Mouse (Mus musculus) cerebellum, postnatal 25 days (tissue): ENCODE data around the gene Ttc6.

Source experiments
- DNase-seq, 2 experiments: peaks; one replicate each; pipeline ENCODE4 v3.0.0; 2021; ENCODE audit warnings: mixed read lengths in 2 of 2

Gene Ttc6

GRCm38 (mm10) chr12:57563909-57564308 lies at the start of gene Ttc6:
Gene Ttc6 (plus strand): TSS chr12:57564113.
- DNase-seq, result no peak

GRCm38 (mm10) chr12:57514552-57514951 lies 49.4 kb upstream of the Ttc6 start:
- no peak for DNase-seq

- DNase-seq, result no peak
Observed at GRCm38 (mm10) chr12:57515702-57516377, 48.1 kb upstream of the Ttc6 start.

- no peak for DNase-seq
Observed at GRCm38 (mm10) chr12:57528335-57528734, 35.6 kb upstream of the Ttc6 start.

- no peak for DNase-seq
Observed at GRCm38 (mm10) chr12:57530474-57530873, 33.4 kb upstream of the Ttc6 start.

- DNase-seq, result no peak
Observed at GRCm38 (mm10) chr12:57534517-57534878, 29.4 kb upstream of the Ttc6 start.

- DNase-seq, result peak in 1 of 2 experiments; percentile 8
Observed at GRCm38 (mm10) chr12:57534879-57535611, 28.9 kb upstream of the Ttc6 start.

- peak in 1 of 2 experiments; percentile 7 for DNase-seq
Observed at GRCm38 (mm10) chr12:57536056-57536908, 27.6 kb upstream of the Ttc6 start.

GRCm38 (mm10) chr12:57536909-57537670 lies 26.8 kb upstream of the Ttc6 start:
- no peak for DNase-seq

- DNase-seq, result peak in 1 of 2 experiments; percentile 8
Observed at GRCm38 (mm10) chr12:57537791-57538587, 25.9 kb upstream of the Ttc6 start.

GRCm38 (mm10) chr12:57538588-57539550 lies 25.0 kb upstream of the Ttc6 start:
- peak in 1 of 2 experiments; percentile 56 for DNase-seq

GRCm38 (mm10) chr12:57539551-57539985 lies 24.3 kb upstream of the Ttc6 start:
- DNase-seq, result peak in 1 of 2 experiments; percentile 47

- peak in 1 of 2 experiments; percentile 7 for DNase-seq
Observed at GRCm38 (mm10) chr12:57541118-57541517, 22.8 kb upstream of the Ttc6 start.

GRCm38 (mm10) chr12:57541931-57542745 lies 21.8 kb upstream of the Ttc6 start:
- DNase-seq, result peak in 1 of 2 experiments; percentile 7

- peak in 1 of 2 experiments; percentile 6 for DNase-seq
Observed at GRCm38 (mm10) chr12:57542746-57543626, 20.9 kb upstream of the Ttc6 start.

- DNase-seq, result no peak
Observed at GRCm38 (mm10) chr12:57543627-57543991, 20.3 kb upstream of the Ttc6 start.

GRCm38 (mm10) chr12:57544641-57545370 lies 19.1 kb upstream of the Ttc6 start:
- peak; percentile 35 to 69 for DNase-seq
